Mouse (Mus musculus) bone marrow macrophage, adult 2 months (primary cell): ENCODE results near the gene I0C0044D17Rik. TPM values are rescaled to one million over a fixed set of nuclear protein-coding genes. Genes with fewer than 3 reads are reported as not detected.

Experiments
- H3K27ac ChIP-seq: 2 replicates; pipeline ENCODE4 v1.5.1; 2012; ENCODE audit warnings: low read depth, low read length; ENCODE audit not compliant: insufficient read depth
- H3K4me1 ChIP-seq: 2 replicates; pipeline ENCODE4 v1.6.1; 2012; ENCODE audit warnings: low read length; ENCODE audit not compliant: control insufficient read depth, insufficient read depth
- H3K4me3 ChIP-seq: 2 replicates; pipeline ENCODE4 v1.5.1; 2012; ENCODE audit warnings: mild to moderate bottlenecking, low read length, moderate library complexity; ENCODE audit not compliant: insufficient read depth
- CTCF ChIP-seq: IDR thresholded peaks from 2 replicates; pipeline ENCODE4 v1.5.1; 2012; ENCODE audit warnings: low read depth, mild to moderate bottlenecking, low read length, moderate library complexity
- POLR2A ChIP-seq: IDR thresholded peaks from 2 replicates; pipeline ENCODE4 v1.6.1; 2012; ENCODE audit warnings: mild to moderate bottlenecking, low read depth, low read length, borderline replicate concordance
- polyA plus RNA-seq: library from polyadenylated mRNA; stranded (reverse); fragments of >200 nt; gene quantifications from 2 replicates; pipeline ENCODE4 v1.2.4, GENCODE M21; 2012; ENCODE audit not compliant: missing spikeins, insufficient read depth, insufficient read length

Gene I0C0044D17Rik
- polyA plus RNA-seq, 1 experiment, result not detected

DNA sequence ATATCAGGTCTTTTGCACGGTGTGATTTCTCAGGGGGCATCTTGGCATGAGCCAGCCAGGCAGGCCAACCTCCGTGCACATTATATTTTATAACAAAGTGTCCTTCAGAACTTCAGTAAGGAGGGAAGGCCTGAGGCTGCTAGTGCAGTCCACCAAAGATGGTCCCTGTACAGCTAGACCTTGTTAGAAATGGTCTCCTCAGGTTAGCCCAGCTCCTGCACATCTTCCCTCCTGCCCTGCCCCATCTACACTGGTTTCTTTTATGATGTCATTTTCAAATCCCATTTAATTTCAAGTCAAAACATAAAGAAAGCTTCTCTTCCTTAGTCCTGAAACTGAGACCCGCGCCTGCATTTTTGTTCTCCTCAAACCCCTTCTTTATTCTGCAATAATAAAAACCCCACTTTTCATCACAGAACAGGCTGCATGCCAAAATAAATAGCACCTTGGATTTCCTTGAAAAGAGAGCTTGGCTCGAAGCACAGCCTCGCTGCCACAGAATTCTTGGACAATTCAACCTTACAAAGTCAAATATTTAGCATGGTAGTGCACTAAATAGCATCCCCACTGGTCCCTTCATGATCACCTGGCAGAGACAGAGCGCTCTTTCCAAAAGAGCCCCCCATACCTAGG is 34.4 kb downstream of the I0C0044D17Rik start:
- no peaks in the 10 kb centered on the region for H3K4me1 ChIP-seq
- H3K27ac ChIP-seq, result no peak overlapping the region
- no peak for TF ChIP-seq POLR2A
- TF ChIP-seq CTCF, result no peak
- no peak overlapping the region for H3K4me3 ChIP-seq

DNA sequence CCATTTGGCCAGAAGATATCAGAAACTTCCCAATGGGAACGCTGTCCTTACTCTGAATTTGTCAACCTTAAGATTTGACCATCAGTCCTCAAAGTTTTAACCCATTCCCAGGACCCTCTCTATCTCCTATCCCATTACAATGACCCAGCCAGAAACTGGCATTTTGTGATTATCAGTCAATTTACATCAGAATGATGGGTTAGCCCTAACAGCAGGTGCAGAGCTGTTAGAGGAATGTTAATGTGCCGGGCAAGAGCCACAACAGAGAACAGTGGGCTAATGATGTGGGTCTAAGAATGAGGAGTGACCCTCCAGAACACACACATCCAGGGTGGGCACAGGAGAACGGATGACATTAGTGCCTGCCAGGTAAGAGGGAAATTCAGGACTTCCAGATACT is 37.4 kb downstream of the I0C0044D17Rik start:
- no peaks in the 10 kb centered on the region for H3K4me1 ChIP-seq
- H3K27ac ChIP-seq, result no peak overlapping the region
- no peak overlapping the region for H3K4me3 ChIP-seq
- no peak for TF ChIP-seq POLR2A
- TF ChIP-seq CTCF, result no peak

DNA sequence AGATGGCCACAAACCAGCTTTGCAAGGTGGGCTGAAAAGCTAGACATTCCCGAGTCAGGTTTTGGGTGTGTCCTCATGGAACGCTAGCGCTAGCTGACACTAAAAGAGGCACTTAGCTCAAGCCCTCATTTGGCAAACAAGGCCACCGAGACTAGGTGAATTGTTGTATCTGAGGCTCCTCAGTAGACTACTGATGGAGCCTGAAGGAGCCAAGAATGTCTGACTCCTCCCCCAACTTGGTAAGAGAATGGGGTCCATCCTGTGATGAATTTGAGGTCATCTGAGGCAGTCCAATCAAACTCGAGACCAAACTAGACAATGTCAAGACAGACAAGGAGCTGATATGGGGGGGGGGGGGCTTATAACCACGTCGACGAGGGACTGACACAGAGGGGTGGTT is 37.8 kb downstream of the I0C0044D17Rik start:
- Histone ChIP-seq H3K27ac (no peak overlapping the region), H3K4me3 (no peak overlapping the region), H3K4me1 (no peaks in the 10 kb centered on the region)
- TF ChIP-seq POLR2A (no peak), CTCF (no peak)

DNA sequence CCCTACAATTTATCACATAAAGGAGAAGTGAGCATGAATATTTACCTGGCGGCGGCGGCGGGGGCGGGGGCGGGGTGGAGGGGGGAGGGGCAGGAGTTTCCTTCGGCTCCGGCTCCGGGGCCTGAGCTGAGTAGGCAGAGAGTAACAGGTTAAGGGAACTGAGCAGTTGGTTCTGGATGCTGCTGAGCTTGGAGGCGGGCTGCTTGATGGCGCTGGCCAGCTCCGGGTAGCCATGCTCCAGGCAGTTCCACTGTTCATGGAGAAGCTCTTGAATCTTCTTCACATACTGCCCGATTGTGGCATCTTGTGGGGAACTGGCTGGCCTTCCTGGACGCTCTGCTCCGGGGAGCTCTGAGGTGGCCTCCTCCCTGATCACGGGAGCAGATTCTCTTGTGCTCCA is 45.4 kb downstream of the I0C0044D17Rik start:
- no peaks in the 10 kb centered on the region for H3K4me1 ChIP-seq
- no peak overlapping the region for H3K27ac ChIP-seq
- H3K4me3 ChIP-seq, result no peak overlapping the region
- TF ChIP-seq CTCF, result no peak
- TF ChIP-seq POLR2A, result no peak

DNA sequence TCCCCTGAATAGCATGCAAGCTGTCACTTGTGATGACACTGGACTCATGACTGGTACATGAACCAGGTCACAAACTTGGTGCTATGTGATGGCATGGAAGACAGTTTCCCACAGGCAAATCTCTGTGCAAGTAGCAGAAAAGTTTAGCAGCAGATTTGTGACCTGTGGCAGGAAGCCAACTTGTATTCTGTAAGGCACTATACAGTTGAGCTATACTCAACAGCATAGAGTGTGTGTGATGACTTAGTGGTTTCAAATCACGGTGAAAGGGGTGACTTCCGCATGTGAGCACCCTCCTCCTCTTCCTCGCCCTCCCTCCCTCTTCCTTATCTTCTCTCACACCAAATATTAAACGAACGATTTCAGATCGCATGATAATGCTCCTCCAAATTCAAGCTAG is 46.2 kb downstream of the I0C0044D17Rik start:
- Histone ChIP-seq H3K4me3 (no peak overlapping the region), H3K27ac (no peak overlapping the region), H3K4me1 (no peaks in the 10 kb centered on the region)
- TF ChIP-seq POLR2A, result no peak
- TF ChIP-seq CTCF, result no peak

DNA sequence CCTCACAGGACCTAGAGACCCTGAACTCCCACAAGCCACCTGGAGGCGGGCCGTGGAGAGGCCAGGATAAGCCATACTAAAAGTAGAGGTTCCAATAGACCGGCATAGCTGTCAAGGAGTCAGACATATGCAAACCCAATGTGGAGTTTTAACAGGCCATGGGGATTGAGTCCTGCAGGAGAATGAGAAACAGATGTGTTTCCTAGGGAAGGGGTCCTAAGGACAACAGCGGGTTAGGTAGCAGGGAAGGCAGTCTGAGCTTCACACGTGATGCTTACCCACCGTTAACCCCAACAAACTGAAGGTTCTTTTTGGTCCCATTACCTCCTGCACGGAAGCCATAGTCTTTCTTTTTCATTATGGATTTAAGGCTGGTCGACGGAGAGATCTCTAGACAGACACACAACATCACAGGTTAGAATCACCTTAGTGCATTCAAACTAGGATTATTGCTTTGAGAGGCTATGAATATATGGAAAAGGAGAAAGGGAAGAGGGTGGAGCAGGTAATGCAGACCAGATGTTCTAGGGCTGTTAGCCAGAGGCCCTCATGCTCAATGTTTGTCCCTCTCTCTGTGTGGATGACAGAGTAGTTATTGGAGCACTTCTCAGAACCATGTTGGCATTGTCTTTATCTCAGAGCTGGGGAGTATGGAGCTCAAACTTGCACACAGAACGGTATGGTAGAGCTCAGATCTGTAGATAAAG is 46.8 kb downstream of the I0C0044D17Rik start:
- TF ChIP-seq POLR2A, result no peak
- no peak for TF ChIP-seq CTCF
- H3K27ac ChIP-seq, result no peak overlapping the region
- H3K4me1 ChIP-seq, result no peaks in the 10 kb centered on the region
- no peak overlapping the region for H3K4me3 ChIP-seq

DNA sequence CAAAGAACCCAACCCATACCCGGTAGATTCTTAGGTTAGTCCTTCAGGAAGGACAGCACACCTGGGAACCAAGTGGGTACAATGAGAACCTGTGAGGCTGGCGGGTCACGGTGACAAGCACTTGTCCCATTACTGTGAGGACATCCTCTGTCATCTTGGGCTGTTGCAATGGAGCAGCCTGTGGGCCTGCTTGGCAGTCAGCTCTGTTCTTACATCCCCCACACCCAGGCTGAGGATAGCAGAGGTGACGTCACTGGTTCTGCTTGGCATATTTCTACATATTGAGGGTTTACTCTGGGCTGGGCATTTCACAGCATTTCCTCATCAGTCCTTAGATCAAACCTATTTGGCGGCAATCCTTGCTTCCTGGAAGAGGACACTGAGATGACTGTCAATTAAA is 49.9 kb downstream of the I0C0044D17Rik start:
- H3K27ac ChIP-seq, result no peak overlapping the region
- TF ChIP-seq POLR2A (no peak), CTCF (no peak)

More for the DNA sequence above, 49.9 kb downstream of the I0C0044D17Rik start:
- Histone ChIP-seq H3K4me1 (no peaks in the 10 kb centered on the region), H3K4me3 (no peak overlapping the region)

Other genes with a start within 250 kb of the I0C0044D17Rik start
- gene L1td1, start 97.1 kb downstream of the I0C0044D17Rik start, polyA plus RNA-seq, result not detected in 2 replicates
- gene Kank4, start 6.3 kb downstream of the I0C0044D17Rik start, polyA plus RNA-seq, result not detected in 2 replicates
- gene Usp1, start 100.0 kb upstream of the I0C0044D17Rik start, polyA plus RNA-seq, result 33.6 and 36.5 TPM in 2 replicates
- gene Angptl3, start 207.1 kb upstream of the I0C0044D17Rik start, polyA plus RNA-seq, result 1.7 and 2.8 TPM in 2 replicates